Mouse (Mus musculus) kidney, embryonic 14.5 days (tissue): Measurements from ENCODE around the gene Lax1. TPM values are rescaled to one million over a fixed set of nuclear protein-coding genes. Genes with fewer than 3 reads are reported as not detected.
A peak's percentile ranks its signal among the peaks of the same experiment; 100 is the strongest.
"Not testable (repeated sequence)": the region's sequence is repeated elsewhere in the genome, so short reads cannot be mapped to it uniquely, and the experiment has no call there.

Experiments
- ATAC-seq: fragments of 200-750 bp; cut with Nextera tagmentation; 2 replicates; pipeline ENCODE4 v1.8.0; 2017; ENCODE audit warnings: moderate number of reproducible peaks, mild to moderate bottlenecking, moderate TSS enrichment, moderate library complexity; ENCODE audit not compliant: low FRiP score, low TSS enrichment
- H3K27ac ChIP-seq: fragments of 300-500 bp; sonication (generic); 2 replicates; pipeline ENCODE4 v1.5.1; 2014; ENCODE audit warnings: low read depth, mild to moderate bottlenecking, low read length, moderate library complexity, mixed read lengths
- H3K27me3 ChIP-seq: fragments of 300-500 bp; sonication (generic); 2 replicates; pipeline ENCODE4 v1.6.1; 2014; ENCODE audit warnings: mild to moderate bottlenecking, low read length; ENCODE audit not compliant: control insufficient read depth, insufficient read depth
- H3K36me3 ChIP-seq: fragments of 300-500 bp; sonication (generic); 2 replicates; pipeline ENCODE4 v1.6.1; 2014; ENCODE audit warnings: low read length, mixed read lengths; ENCODE audit not compliant: control insufficient read depth, insufficient read depth
- H3K4me1 ChIP-seq: fragments of 300-500 bp; sonication (generic); 2 replicates; pipeline ENCODE4 v1.6.1; 2014; ENCODE audit warnings: low read length, mixed read lengths; ENCODE audit not compliant: control insufficient read depth, insufficient read depth
- H3K4me2 ChIP-seq: fragments of 300-500 bp; sonication (generic); replicated peaks from 2 replicates; pipeline ENCODE4 v1.6.1; 2014; ENCODE audit warnings: low read depth, mild to moderate bottlenecking, low read length
- H3K4me3 ChIP-seq: fragments of 300-500 bp; sonication (generic); 2 replicates; pipeline ENCODE4 v1.5.1; 2014; ENCODE audit warnings: mild to moderate bottlenecking, low read length
- H3K9ac ChIP-seq: fragments of 300-500 bp; sonication (generic); 2 replicates; pipeline ENCODE4 v1.6.1; 2014; ENCODE audit warnings: low read depth, mild to moderate bottlenecking, low read length, moderate library complexity
- H3K9me3 ChIP-seq: fragments of 300-500 bp; sonication (generic); 2 replicates; pipeline ENCODE4 v1.6.1; 2016; ENCODE audit warnings: low read length; ENCODE audit not compliant: control insufficient read depth
- WGBS: fragments of 180-500 bp; shearing (Covaris S2); extraction: QIAGEN DNeasy Blood & Tissue Kit; methylation state at CpG from one replicate; pipeline ENCODE4 v1.1.7; 2014; 5-methylcytosine and 5-hydroxymethylcytosine counted together
- polyA plus RNA-seq: library from polyadenylated mRNA; unstranded; fragments of >200 nt; fragmentation: Nextera tagmentation; extraction: Ambion mirVana; gene quantifications from 2 replicates; pipeline ENCODE4 v1.2.1, GENCODE M21; 2014

Lax1 gene
- polyA plus RNA-seq, 1 experiment from 2014 or later = 0.73 TPM

DNA sequence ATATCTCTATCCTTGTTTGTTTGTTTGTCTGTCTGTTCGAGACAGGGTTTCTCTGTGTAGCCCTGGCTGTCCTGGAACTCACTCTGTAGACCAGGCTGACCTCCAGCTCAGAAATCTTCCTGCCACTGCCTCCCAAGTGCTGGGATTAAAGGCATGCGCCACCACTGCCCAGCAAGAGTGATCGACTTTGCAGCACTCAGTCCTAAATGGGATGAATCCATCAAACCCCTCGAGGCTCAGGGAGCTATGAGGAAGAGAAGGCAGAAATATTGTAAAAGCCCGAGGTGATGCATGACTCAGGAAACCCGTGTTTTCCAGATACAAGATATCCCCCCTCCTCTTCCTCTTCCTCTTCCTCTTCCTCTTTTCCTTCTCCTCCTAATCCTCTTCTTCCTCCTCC is 19.1 kb downstream of the Lax1 start:
- H3K4me1 ChIP-seq = no peaks in the 10 kb centered on the region
- no peak overlapping the region for H3K27ac ChIP-seq
- no peaks in the 10 kb centered on the region for H3K9me3 ChIP-seq
- H3K9ac ChIP-seq = no peak overlapping the region
- no peak overlapping the region for H3K4me3 ChIP-seq
- no peaks in the 10 kb centered on the region for H3K36me3 ChIP-seq
- no peak overlapping the region for H3K4me2 ChIP-seq
- WGBS = 77% methylated on average over 6 of the region's 6 CpGs
- no peak for ATAC-seq
- H3K27me3 ChIP-seq = no peaks in the 10 kb centered on the region

GRCm38 (mm10) chr1:133670190-133670589 is 19.7 kb downstream of the Lax1 start:
- 79% methylated on average over 12 of the region's 12 CpGs for WGBS
- no peaks in the 10 kb centered on the region for H3K36me3 ChIP-seq
- ATAC-seq = no peak

GRCm38 (mm10) chr1:133668618-133669017 is 21.3 kb downstream of the Lax1 start:
- no peak overlapping the region for H3K4me2 ChIP-seq
- no peaks in the 10 kb centered on the region for H3K9me3 ChIP-seq
- no peak overlapping the region for H3K27ac ChIP-seq
- no peak overlapping the region for H3K9ac ChIP-seq
- no peak overlapping the region for H3K4me3 ChIP-seq
- H3K4me1 ChIP-seq = no peaks in the 10 kb centered on the region
- H3K36me3 ChIP-seq = no peaks in the 10 kb centered on the region
- 83% methylated on average over 3 of the region's 3 CpGs for WGBS
- H3K27me3 ChIP-seq = no peaks in the 10 kb centered on the region
- no peak for ATAC-seq

More at GRCm38 (mm10) chr1:133670190-133670589, 19.7 kb downstream of the Lax1 start:
- no peaks in the 10 kb centered on the region for H3K9me3 ChIP-seq
- no peak overlapping the region for H3K9ac ChIP-seq
- no peak overlapping the region for H3K4me2 ChIP-seq
- no peak overlapping the region for H3K4me3 ChIP-seq
- no peaks in the 10 kb centered on the region for H3K27me3 ChIP-seq
- H3K4me1 ChIP-seq = no peaks in the 10 kb centered on the region
- no peak overlapping the region for H3K27ac ChIP-seq

GRCm38 (mm10) chr1:133667721-133668120 is 22.2 kb downstream of the Lax1 start:
- no peak overlapping the region for H3K4me3 ChIP-seq
- H3K9me3 ChIP-seq = no peaks in the 10 kb centered on the region
- 61% methylated on average over 7 of the region's 7 CpGs for WGBS
- H3K36me3 ChIP-seq = no peaks in the 10 kb centered on the region
- H3K9ac ChIP-seq = no peak overlapping the region
- H3K27ac ChIP-seq = no peak overlapping the region
- no peaks in the 10 kb centered on the region for H3K27me3 ChIP-seq
- ATAC-seq = no peak
- no peaks in the 10 kb centered on the region for H3K4me1 ChIP-seq
- no peak overlapping the region for H3K4me2 ChIP-seq

DNA sequence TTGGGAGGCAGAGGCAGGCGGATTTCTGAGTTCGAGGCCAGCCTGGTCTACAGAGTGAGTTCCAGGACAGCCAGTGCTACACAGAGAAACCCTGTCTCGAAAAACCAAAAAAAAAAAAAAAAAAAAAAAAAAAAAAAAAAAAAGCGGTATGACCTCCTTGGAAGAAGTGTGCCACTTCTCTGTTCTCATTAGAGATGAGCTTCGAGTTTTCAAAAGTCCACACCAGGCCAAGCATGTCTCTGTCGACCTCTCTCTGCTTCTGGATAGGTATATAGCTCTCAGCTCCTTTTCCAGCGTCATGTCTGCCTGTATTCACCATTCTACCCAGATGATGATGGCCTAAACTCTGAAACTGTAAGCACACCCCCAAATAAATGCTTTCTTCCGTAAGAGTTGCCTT is 24.2 kb downstream of the Lax1 start:
- not testable (repeated sequence) for H3K9ac ChIP-seq, H3K27ac ChIP-seq, H3K4me3 ChIP-seq, H3K4me2 ChIP-seq, H3K27me3 ChIP-seq, H3K9me3 ChIP-seq, H3K36me3 ChIP-seq, ATAC-seq, H3K4me1 ChIP-seq
- WGBS = 85% methylated on average over 6 of the region's 8 CpGs

- no peak overlapping the region for H3K4me2 ChIP-seq
- no peaks in the 10 kb centered on the region for H3K9me3 ChIP-seq
- peaks cover 7% of the 10 kb centered on the region for H3K4me1 ChIP-seq
- H3K27me3 ChIP-seq = no peaks in the 10 kb centered on the region
- H3K36me3 ChIP-seq = no peaks in the 10 kb centered on the region
- WGBS = 74% methylated on average over 11 of the region's 11 CpGs
- no peak for ATAC-seq
- no peak overlapping the region for H3K9ac ChIP-seq
- H3K27ac ChIP-seq = no peak overlapping the region
- no peak overlapping the region for H3K4me3 ChIP-seq
Observed at GRCm38 (mm10) chr1:133664203-133664970, 25.5 kb downstream of the Lax1 start.

- Histone ChIP-seq H3K9ac (no peak overlapping the region), H3K9me3 (no peaks in the 10 kb centered on the region), H3K27ac (no peak overlapping the region), H3K4me2 (no peak overlapping the region), H3K27me3 (no peaks in the 10 kb centered on the region), H3K4me1 (peaks cover 15% of the 10 kb centered on the region), H3K4me3 (no peak overlapping the region), H3K36me3 (peaks cover 6% of the 10 kb centered on the region)
- no peak for ATAC-seq
- 76% methylated on average over 4 of the region's 4 CpGs for WGBS
Observed at GRCm38 (mm10) chr1:133663427-133663826, 26.5 kb downstream of the Lax1 start.

DNA sequence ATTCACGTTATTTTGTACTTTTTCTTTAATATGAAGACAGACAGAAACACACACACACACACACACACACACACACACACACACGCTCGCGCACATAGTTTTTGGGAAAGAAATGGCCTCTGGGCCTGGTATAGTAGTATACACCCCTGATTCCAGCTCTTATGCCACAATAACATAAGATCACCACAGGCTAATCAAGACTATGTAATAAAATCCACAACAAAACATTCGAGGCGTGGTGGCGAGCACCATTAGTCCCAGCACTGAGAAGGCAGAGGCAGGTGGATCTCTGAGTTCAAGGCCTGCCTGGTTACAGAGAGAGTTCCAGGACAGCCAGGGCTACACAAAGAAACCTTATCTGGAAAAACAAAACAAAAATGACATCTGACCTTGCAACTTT is 27.0 kb downstream of the Lax1 start:
- no peak overlapping the region for H3K27ac ChIP-seq
- no peak overlapping the region for H3K9ac ChIP-seq
- 93% methylated on average over 7 of the region's 7 CpGs for WGBS
- H3K4me1 ChIP-seq = peaks cover 17% of the 10 kb centered on the region
- no peaks in the 10 kb centered on the region for H3K27me3 ChIP-seq
- H3K36me3 ChIP-seq = peaks cover 10% of the 10 kb centered on the region
- no peak for ATAC-seq
- H3K4me2 ChIP-seq = no peak overlapping the region
- H3K9me3 ChIP-seq = no peaks in the 10 kb centered on the region
- H3K4me3 ChIP-seq = no peak overlapping the region

GRCm38 (mm10) chr1:133661203-133661933 is 28.5 kb downstream of the Lax1 start, which contains the start of gene Gm38394:
Gm38394 (minus strand) TSS chr1:133661318.
- H3K4me1 ChIP-seq = peaks cover 17% of the 10 kb centered on the region
- peak within 1 kb of the TSS; percentile 72 for H3K4me3 ChIP-seq
- peak within 1 kb of the TSS; percentile 91 for H3K27ac ChIP-seq
- no peaks in the 10 kb centered on the region for H3K9me3 ChIP-seq
- ATAC-seq = peak; percentile 97
- H3K9ac ChIP-seq = peak within 1 kb of the TSS; percentile 95
- H3K36me3 ChIP-seq = peaks cover 18% of the 10 kb centered on the region
- H3K27me3 ChIP-seq = no peaks in the 10 kb centered on the region
- WGBS = 3% methylated on average over 26 of the region's 26 CpGs
- peak within 1 kb of the TSS; percentile 70 for H3K4me2 ChIP-seq
